Mouse (Mus musculus): Measurements from ENCODE around the gene Gmip. TPM values are rescaled to one million over a fixed set of nuclear protein-coding genes. Genes with fewer than 3 reads are reported as not detected.
A peak's percentile ranks its signal among the peaks of the same experiment; 100 is the strongest.

Gene Gmip
- total RNA-seq, 2 experiments from 2014 or later = 17.5 to 39.6 TPM

DNA sequence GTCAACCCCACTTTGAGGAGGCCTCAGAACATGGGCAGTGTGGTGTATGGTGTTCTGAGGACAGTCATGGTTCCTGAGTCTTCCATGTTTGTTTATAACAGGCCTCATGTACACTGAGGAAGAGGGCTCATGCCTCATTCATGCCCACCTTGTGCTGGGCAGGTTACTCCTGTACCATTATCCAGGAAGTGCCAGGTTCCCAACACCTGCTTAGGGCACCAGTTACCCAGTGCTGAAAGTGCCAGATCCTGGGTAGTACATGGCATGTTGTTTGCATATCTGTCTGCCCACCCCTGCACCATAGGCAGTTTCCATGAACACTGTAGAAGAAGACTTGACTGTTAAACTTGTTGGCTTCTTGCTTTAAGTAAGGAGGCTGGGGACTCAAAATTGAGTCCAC lies 6.3 kb upstream of the Gmip start:
- ATAC-seq (replicated peaks; ENCODE audit: poor library complexity) = no peak

DNA sequence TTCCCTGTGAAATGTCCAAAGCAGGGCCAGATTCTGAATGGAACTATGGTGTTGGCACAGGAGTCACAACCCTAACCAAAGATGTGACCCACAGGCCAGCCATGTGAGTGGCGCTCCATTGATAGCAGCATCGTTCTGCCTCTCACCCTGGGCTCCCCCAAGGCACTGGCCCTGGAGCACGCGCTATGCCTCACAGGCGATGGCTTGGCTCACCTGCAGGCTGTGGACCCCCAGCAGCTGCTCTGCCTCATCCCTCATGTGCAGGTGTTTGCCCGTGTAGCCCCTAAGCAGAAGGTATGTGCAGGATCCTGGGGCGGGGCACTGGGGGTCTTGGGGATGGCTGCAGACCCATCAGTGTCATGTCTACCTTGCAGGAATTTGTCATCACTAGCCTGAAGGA lies 5.1 kb upstream of the Gmip start:
- ATAC-seq (replicated peaks; ENCODE audit: poor library complexity) = no peak

DNA sequence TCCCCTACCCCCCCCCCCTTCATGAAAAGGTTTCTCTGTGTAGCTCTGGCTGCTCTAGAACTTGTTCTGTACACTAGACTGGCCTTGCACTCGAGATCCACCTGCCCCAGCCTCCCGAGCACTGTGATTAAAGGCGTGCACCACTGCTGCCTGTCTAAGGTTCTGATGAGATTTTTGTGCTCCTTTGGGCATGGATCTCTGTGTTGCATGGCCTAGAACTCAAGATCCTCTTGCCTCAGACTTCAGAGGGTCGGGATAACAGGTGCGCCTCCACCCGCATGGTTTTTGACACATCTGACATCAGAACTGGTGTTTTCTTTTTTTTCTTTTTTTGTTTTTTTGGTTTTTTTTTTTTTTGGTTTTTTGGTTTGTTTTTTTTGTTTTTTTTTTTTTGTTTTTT lies 3.9 kb upstream of the Gmip start:
- no peak for ATAC-seq (replicated peaks; ENCODE audit: poor library complexity)

DNA sequence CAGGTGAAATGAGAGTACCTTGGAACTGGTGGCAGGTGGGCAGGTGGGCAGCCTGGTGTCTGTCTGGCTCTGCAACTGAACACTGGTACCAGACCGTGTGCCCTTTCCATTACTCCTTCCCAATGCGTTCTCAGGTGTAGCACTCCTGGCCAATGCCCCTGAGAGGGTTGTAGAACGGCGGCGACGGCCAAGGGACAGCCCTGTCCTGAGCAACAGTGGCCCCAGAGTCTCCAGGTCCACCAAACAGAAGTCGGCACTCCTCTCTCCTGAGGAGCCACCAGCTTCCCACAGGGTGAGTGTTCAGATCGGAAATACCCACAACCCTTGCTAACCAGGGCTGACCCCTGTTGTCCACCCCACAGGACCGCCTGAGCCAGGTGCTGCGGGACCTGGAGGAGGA lies 3.4 kb upstream of the Gmip start:
- no peak for ATAC-seq (replicated peaks; ENCODE audit: poor library complexity)

DNA sequence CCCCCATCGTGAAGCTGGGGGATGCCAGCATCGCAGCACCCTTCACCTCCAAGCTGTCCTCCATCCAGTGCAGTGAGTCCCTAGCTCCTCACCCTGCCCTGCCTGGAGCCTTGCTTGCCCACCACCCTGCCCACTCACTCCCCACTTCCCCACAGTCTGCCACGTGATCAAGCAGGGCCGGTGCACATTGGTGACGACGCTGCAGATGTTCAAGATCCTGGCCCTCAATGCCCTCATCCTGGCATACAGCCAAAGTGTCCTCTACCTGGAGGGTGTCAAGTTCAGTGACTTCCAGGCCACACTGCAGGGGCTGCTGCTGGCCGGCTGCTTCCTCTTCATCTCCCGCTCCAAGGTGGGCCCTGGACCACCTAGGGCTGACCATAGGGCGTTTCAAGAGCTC lies 3.0 kb upstream of the Gmip start:
- ATAC-seq (replicated peaks; ENCODE audit: poor library complexity) = no peak

DNA sequence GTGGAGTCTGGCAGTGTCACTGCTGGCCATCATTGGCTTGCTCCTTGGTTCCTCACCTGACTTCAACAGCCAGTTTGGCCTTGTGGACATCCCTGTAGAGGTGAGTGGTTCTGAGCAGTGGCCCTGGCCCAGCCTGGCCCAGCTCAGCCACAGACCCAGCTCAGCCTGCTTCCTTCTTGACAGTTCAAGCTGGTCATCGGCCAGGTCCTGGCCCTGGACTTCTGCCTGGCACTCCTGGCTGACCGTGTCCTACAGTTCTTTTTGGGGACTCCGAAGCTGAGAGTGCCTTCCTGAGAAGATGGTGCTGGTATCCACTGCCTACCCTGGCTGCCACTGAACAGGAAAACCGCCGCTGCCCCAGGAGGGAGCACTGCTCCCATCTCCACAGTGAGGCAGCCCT lies 1.2 kb upstream of the Gmip start:
- no peak for ATAC-seq (replicated peaks; ENCODE audit: poor library complexity)

DNA sequence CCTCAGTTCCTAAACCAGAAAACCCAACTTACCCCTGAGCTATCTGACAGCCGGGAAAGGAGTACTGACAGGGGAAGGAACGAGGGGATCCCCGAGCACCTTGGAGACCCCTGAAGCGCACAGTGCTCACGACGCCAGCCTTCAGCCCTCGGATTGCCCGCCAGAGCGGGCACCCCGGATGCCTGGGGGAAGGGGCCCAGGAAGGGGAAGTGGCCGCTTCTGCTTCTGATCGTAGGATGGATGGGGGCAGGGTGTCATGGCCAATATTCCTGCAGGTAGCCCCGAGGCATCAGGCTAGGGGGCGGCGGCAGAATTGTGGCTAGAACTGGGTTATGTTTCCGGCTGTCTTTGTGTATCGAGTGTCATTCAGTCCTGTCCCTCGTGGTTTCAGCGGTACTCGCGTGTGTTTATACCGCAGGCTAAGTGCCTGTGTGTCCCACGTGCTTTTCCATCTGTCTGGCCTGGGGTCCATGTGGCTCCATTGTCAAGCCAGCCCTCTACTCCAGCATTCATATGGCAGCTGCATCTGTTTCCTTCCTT lies 455 bp downstream of the Gmip start:
- ATAC-seq (replicated peaks; ENCODE audit: poor library complexity) = peak; percentile 40

DNA sequence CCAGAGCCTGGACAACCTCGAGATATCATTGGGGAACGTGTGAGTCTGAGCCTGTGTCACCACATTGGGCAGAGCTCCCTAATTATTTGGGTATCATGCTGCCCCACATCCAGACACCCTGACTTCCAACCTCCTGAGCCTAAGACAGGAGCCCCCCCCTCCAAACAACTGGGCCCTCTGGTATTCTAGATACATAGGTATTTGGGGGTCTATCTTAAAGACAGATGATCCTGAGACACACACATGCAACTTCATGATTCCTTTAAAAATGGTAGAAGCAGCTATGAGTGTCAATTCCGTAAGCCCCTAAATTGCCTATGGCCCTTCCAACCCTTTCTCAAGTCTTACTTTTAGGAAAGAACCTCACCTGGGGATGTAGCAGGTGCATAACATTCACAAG lies 1.3 kb downstream of the Gmip start:
- ATAC-seq (replicated peaks; ENCODE audit: poor library complexity) = no peak

DNA sequence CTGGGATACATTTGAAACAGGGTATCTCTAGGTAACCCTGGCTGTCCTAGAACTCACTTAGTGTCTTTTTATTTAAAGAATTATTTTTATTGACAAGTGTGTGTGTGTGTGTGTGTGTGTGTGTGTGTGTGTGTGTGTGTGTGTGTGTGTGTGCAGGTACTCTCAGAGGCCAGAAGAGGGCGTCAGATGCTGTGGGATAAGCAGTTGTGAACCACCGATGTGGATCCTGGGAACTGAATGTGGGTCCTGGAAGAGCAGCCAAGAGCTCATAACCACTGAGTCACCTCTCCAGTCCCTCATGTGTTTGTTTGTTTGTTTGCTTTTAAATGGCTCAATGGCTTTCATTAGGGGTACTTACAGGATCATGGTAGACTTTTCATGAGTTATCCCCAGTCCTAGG lies 6.4 kb downstream of the Gmip start:
- ATAC-seq (replicated peaks; ENCODE audit: poor library complexity) = no peak

DNA sequence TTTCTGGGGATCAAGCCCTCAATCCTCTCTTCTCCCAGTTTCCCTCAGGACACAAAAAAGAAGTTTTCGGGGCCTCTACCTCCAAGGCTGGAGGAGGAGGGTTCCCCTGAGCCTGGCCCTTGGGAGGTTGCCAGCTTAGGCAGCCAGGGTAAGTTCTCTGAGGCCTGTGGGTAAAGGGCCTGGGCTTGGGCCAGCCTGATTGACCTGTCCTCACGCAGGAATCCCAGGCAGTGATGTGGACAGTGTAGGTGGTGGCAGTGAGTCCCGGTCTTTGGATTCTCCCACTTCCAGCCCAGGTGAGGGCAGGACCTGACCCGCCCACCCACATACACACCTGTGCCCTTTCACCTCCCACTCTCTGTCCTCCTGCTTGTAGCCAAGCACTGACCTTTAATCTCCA lies 6.9 kb downstream of the Gmip start:
- no peak for ATAC-seq (replicated peaks; ENCODE audit: poor library complexity)

DNA sequence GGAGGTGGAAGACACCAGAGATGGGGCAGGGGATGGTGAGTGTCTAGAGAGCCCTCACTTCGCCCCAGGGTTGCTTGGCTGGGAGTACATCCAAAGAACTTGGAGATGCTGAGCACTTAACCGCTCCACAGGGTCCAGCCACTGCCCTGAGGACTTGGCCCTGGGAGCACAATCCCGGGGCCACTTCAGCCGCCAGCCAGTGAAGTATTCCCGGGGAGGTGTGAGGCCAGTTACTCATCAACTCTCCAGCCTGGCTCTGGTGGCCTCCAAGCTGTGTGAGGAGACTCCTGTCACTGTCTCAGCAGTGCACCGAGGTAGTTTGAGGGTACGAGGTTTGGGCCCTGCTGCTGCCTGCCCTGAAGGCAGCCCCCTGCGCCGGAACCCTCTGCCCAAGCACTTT lies 12.0 kb downstream of the Gmip start:
- ATAC-seq (replicated peaks; ENCODE audit: poor library complexity) = no peak

DNA sequence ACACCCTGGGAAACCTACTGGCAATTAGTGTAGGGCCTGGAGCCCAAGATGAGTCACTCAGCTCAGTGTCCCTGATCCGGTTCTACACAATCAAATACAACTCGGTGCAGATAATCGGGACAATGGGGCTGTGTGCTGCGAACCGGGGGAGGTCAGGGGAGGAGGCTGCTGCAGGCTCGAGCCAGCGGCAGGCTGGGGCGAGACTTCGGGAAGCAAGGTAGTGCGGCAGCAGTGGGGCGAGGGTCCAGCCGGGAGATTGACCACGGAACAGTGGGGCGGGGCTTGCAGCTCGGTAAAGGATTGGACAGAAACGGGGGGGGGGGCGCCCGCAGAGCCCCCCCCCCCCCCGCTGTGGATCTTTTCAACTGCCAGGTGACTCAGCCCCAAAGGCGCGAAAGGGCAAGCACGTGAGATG lies 13.5 kb downstream of the Gmip start:
- peak; percentile 32 for ATAC-seq (replicated peaks; ENCODE audit: poor library complexity)

DNA sequence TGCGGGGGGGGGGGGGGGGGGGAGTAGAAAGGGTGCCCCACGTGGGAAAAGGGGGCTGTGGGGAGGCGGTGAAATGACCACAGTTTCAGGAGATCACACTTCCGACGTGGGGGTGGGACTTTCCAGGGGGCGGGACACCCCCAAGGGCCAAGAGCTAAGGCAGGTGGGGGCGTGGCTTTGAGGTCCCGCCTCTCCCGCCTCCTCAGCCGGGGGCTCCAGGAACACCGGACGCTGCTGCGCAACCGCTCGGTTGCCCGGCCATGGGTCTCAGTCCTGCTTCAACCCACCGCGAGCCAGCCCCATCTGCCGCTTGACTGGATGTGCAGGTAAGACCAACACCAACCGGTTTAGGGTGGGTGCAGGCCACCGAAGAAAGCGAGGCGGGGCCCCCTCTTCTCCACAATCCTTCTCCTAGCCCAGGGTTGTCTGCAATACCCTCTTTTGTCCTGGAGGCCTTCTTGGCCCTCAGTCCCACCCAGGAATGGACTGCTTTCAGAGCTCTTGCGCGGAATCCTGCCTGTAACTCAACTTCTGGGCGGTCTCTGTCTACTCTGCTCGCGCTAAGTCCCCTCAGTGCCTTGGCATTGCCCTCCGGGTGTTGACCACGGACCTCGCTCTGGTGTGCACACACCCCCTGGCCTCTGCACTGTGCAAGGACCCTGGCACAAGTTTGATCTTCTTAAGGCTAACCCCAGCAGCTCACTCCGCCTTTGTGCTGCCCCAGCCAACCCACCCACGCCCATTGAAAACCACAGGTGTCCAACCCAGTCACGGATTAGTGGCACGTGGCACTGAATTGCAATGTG lies 14.1 kb downstream of the Gmip start, which contains the start of gene Lpar2:
Gene Lpar2, plus strand, starts transcription at position 44 of the 806 bp plus-strand sequence.
- peak; percentile 71 for ATAC-seq (replicated peaks; ENCODE audit: poor library complexity)

DNA sequence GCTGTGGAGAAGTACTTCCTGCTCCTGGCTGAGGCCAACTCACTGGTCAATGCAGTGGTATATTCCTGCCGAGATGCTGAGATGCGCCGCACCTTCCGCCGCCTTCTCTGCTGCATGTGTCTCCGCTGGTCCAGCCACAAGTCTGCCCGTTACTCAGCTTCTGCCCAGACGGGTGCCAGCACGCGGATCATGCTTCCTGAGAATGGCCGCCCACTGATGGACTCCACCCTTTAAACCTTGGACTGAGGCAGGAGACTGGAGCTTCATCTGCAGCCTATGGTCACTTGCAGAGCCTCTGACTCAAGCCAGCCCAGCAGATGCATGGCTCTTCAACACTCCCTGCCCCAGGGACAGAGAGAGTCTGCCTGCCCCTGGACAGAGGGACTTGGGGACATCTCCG lies 17.9 kb downstream of the Gmip start:
- ATAC-seq (replicated peaks; ENCODE audit: poor library complexity) = no peak

DNA sequence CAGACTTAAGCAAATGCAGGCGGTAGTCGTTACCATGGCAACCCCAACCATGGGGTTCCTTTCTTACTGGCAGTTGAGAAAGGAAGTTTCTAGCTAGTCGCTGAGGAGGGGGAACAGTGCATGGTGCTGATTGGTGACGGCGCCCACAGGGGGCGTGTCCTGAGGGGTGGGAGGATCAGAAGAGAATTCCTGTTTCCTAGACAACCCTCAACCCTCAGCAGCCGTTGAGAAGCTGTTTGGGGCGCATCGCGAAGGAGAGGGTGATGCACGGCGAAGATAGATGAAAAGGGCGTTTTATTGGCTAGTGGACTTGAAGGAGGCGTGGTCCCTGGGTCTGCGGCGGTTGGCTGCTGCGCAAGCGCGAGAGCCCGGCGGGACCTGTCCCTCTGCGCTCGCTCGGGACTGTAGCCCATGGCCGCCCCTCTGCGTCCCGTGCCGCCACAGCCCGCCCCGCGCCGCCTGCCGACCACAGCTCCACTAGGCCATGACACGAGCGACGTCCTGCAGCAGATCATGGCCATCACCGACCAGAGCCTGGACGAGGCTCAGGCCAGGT lies 23.9 kb downstream of the Gmip start, which contains the start of gene Pbx4:
Gene Pbx4, plus strand, starts transcription at position 194 of the 556 bp plus-strand sequence.
- ATAC-seq (replicated peaks; ENCODE audit: poor library complexity) = peak; percentile 92

DNA sequence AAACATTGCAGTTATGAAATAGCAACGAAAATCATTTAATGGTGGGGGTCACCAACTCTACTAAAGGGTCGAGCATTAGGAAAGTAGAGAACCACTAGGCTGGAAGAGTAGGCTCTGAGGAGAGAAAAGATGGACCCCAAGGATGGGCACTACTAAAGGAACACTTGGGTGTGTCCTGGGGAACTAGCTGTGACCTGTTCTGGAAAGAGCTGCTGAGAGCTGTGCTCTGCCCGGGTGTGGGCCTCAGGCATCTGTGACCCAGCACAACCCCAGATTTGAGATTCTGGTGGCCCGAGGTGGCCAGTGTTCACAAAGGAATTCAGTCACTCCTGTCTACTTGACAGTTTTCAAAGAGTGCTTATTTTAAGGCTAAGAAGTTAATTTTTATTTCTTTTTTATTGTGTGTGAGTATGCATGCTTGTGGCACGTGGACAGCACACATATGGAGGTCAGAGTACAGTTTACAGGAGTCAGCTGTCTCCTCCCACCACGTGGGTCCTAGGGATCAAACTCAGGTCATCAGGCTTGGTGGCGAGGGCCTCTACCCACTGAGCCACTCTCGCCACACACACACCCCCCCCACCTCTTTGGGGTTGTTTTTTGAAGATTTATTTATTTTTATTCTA lies 28.7 kb downstream of the Gmip start:
- ATAC-seq (replicated peaks; ENCODE audit: poor library complexity) = no peak

DNA sequence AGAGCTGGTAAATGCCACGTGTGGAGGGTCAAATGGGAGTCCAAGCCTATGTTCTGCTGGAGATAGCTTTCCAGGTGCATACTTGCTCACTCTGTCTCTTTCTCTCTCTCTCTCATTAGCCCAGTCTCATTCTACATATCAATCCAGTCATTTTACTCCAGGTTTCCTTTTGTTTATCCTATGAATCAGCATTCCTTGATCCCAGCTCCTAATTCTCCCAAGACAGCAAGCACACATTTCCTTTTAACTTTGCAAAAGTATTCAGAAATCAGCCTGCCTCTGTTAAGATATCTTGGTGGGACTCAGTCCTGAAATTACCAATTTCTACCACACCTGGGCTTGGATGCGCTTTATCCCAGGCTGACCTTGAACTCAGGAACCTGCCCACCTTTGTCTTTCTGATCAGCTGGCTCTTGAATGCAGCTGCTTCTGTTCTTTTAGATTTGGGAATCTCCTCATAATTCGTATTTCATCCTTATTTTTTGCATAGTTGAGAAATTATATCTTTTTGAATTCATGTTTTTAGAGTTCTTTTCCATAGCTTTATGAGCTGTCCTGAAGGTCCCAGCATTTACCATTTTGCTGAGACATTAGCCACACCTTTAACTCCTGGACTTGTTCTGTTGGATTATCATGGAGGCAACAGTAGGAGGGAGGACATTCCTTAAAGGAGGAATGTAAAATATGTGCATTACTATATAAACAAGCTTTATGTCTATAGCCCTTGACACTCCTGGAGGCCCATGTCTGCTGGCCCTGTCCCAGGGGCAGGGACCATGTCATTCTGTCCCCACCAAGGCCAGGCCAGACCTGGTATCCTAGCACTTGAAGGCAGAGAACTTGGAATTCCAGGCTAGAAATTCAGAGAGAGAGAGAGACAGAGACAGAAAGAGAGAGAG lies 38.9 kb downstream of the Gmip start:
- no peak for ATAC-seq (replicated peaks; ENCODE audit: poor library complexity)

DNA sequence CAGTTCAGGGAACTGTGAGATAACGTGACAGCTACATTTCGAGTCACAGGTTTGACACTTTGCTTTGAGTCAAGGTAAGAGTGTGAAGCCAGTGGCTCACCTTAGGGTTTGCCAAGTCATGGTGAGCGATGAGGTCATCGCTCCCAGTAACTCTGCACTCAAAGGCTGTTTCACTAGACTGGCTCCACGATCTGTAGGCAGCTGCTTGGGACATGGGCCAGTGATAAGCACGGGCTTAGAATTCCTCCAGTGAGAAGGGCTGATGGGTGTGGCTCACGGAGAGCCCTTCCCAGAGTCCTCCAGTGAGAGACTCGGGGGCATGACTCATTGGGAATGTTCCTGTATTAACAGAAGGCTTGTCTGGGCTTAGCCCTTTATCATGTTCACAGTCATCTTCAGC lies 40.5 kb downstream of the Gmip start:
- no peak for ATAC-seq (replicated peaks; ENCODE audit: poor library complexity)

DNA sequence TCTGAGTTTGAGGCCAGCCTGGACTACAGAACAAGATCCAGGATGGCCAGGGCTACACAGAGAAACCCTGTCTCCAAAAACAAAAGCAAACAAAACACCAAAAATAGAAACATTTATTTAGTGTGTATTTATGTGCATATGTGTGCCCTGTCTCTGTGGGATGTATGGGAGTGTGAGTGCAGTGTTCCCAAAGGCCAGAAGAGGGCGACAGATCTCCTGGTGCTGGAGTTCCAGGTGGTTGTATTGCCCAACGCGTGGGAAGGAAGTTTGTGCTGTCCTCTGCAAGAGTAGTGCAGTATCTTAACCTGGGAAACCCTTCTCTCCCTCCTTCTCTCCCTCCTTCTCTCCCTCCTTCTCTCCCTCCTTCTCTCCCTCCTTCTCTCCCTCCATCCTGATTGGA lies 41.4 kb downstream of the Gmip start:
- peak; percentile 93 for ATAC-seq (replicated peaks; ENCODE audit: poor library complexity)

DNA sequence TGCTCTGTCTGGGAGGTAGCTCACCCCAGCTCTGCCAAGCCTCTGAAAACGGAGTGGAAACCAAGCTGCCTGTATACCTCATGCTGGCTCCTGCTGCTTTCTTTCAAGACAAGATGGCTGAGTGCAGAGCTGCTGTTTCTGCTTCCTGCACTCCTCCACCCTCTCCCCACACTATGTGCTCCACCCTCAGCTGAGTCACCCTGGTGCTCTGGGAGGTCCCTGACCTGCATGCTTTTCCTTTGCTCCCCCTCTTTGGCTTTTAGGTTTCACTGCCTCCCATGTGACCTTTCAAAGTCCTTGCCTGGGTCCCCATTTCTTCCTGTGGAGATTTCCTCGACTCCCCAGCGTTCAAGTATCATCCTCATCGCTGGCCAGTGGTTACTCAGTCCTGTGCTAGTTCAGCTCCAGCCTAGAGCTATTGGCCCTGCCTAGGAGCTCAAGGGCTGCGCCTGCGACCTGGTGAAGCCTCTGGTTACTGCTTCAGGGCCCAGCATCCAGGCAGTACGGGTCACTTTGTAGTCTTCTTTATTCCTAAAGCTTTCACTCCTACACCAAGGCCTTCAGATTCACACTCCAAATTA lies 42.5 kb downstream of the Gmip start:
- ATAC-seq (replicated peaks; ENCODE audit: poor library complexity) = peak; percentile 37; the same call in 1 of the 2 replicates

DNA sequence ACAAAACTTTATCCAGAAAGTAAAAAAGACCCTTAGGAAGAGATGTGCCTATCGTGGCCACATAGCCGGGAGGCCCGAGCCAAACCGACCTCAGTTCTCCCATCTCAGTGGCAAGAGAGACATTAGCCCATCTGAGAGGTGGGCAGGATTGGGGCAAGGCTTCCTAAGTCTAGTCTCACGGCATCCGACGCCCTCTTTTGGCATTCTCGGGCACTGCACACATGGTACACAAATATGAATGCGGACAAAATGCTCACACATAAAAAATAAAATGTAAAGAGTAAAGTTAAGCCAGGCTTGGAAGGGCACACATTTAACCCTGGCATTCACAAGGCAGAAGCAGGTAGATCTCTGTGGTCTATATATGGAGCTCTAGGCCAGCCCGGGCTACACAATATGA lies 45.4 kb downstream of the Gmip start:
- no peak for ATAC-seq (replicated peaks; ENCODE audit: poor library complexity)
